Mouse (Mus musculus) ES-E14 (cell line): Measurements from ENCODE around the gene Farsa. TPM values are rescaled to one million over a fixed set of nuclear protein-coding genes. Genes with fewer than 3 reads are reported as not detected.

Source experiments
- DNase-seq: peaks from one replicate; pipeline ENCODE4 v3.0.0-alpha.2; 2013; ENCODE audit warnings: low read depth, low spot score
- H3K27ac ChIP-seq: 2 replicates; pipeline ENCODE4 v1.5.1; 2012; ENCODE audit warnings: low read depth, mild to moderate bottlenecking, low read length, moderate library complexity, mixed read lengths; ENCODE audit not compliant: poor library complexity, insufficient read depth, severe bottlenecking
- H3K36me3 ChIP-seq: 2 replicates; pipeline ENCODE4 v1.6.1; 2012; ENCODE audit warnings: mild to moderate bottlenecking, low read length, moderate library complexity, mixed read lengths; ENCODE audit not compliant: control insufficient read depth, poor library complexity, insufficient read depth, severe bottlenecking
- H3K4me1 ChIP-seq, 2 experiments: fragments of 150-350 bp in 1 of 2; sonication (generic) in 1 of 2; 2 replicates each; pipeline ENCODE4 v1.6.1; 2012; ENCODE audit warnings: low read length in 2 of 2, mild to moderate bottlenecking in 1 of 2, mixed read lengths in 1 of 2; ENCODE audit not compliant: control insufficient read depth in 2 of 2, insufficient read depth in 2 of 2, poor library complexity in 1 of 2
- H3K4me3 ChIP-seq, 2 experiments: fragments of 150-350 bp in 1 of 2; sonication (generic) in 1 of 2; 2 replicates each; pipeline ENCODE4 v1.5.1; 2012; ENCODE audit warnings: low read length in 2 of 2, low read depth in 1 of 2, mild to moderate bottlenecking in 1 of 2, mixed read lengths in 1 of 2; ENCODE audit not compliant: insufficient read depth in 1 of 2, poor library complexity in 1 of 2, severe bottlenecking in 1 of 2
- H3K9ac ChIP-seq: 2 replicates; pipeline ENCODE4 v1.6.1; 2012; ENCODE audit warnings: low read depth, mild to moderate bottlenecking, low read length, mixed read lengths; ENCODE audit not compliant: poor library complexity, insufficient read depth, severe bottlenecking
- H3K9me3 ChIP-seq: fragments of 150-350 bp; sonication (generic); 2 replicates; pipeline ENCODE4 v1.6.1; 2012; ENCODE audit warnings: low read depth, mild to moderate bottlenecking, low read length; ENCODE audit not compliant: control insufficient read depth, insufficient read depth
- CHD2 ChIP-seq: IDR thresholded peaks from 2 replicates; pipeline ENCODE4 v1.6.1; 2014; ENCODE audit warnings: mild to moderate bottlenecking, low read depth, low read length, inconsistent platforms
- HCFC1 ChIP-seq: IDR thresholded peaks from 2 replicates; pipeline ENCODE4 v1.6.1; 2012; ENCODE audit warnings: low read length, inconsistent platforms, borderline replicate concordance; ENCODE audit not compliant: insufficient read depth
- MAFK ChIP-seq: IDR thresholded peaks from 2 replicates; pipeline ENCODE4 v1.6.1; 2014; ENCODE audit warnings: mild to moderate bottlenecking, low read depth, low read length, inconsistent platforms; ENCODE audit not compliant: insufficient read depth
- ZC3H11A ChIP-seq: IDR thresholded peaks from 2 replicates; pipeline ENCODE4 v1.6.1; 2012; ENCODE audit warnings: low read depth, mild to moderate bottlenecking, inconsistent platforms, low read length, borderline replicate concordance
- ZNF384 ChIP-seq: IDR thresholded peaks from 2 replicates; pipeline ENCODE4 v1.6.1; 2012; ENCODE audit warnings: low read depth, low read length, inconsistent platforms
- in situ Hi-C, 2 experiments: fragments of 600-800 bp; cut with MboI; formaldehyde crosslinking; loops; one replicate each; pipeline ENCODE4 v1.15.1; 2025; ENCODE audit warnings: low sequenced_read_pairs in 2 of 2, inconsistent platforms in 1 of 2; ENCODE audit not compliant: unreplicated experiment in 2 of 2
- total RNA-seq: library from RNA; depleted of rRNA; stranded (reverse); fragments of 300-350 nt; gene quantifications from 2 replicates; pipeline ENCODE4 v1.2.3, GENCODE M21; 2012

Farsa gene
- total RNA-seq, 1 experiment: 123 TPM

- Histone ChIP-seq H3K27ac (no peak overlapping the region), H3K4me1 (0 out of 4 replicates have a peak, but pooled peaks cover 0 to 2% of the 10 kb centered on the region in 2 experiments), H3K9ac (peak overlapping the region; percentile 67), H3K9me3 (no peaks in the 10 kb centered on the region), H3K36me3 (peaks cover 23% of the 10 kb centered on the region), H3K4me3 (peak overlapping the region; percentile 64 to 68)
- in situ Hi-C loops: no loop called here
- TF ChIP-seq ZNF384 (no peak), MAFK (no peak), CHD2 (no peak), HCFC1 (no peak), ZC3H11A (no peak)
- peak; percentile 24 for DNase-seq
These were observed 16.2 kb downstream of the Farsa start for GRCm38 (mm10) chr8:84873016-84873415.

DNA sequence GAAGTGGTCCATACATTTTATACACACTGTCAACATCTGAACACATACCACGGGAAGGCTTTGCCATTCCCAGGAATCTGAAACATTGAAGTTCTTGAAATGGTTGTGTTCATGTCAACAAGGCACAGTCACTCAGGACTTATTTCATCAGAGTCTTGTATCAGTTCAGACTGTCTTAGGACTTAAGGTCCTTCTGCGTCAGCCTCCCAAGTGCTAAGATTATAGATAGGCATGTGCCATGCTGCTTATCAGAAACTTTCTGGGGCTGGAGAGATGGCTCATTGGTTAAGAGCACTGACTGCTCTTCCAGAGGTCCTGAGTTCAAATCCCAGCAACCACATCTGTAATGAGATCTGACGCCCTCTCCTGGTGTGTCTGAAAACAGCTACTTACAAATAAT, 17.6 kb downstream of the Farsa start:
- Histone ChIP-seq H3K4me1 (0 out of 4 replicates have a peak, but pooled peaks cover 0 to 2% of the 10 kb centered on the region in 2 experiments), H3K9ac (no peak overlapping the region), H3K9me3 (no peaks in the 10 kb centered on the region), H3K4me3 (no peak overlapping the region), H3K27ac (no peak overlapping the region), H3K36me3 (peaks cover 10% of the 10 kb centered on the region)
- in situ Hi-C loops: no loop called here
- TF ChIP-seq HCFC1: no peak
- no peak for TF ChIP-seq ZNF384
- TF ChIP-seq ZC3H11A: no peak
- no peak for TF ChIP-seq CHD2
- no peak for TF ChIP-seq MAFK
- DNase-seq: no peak

- peaks cover 8% of the 10 kb centered on the region for H3K36me3 ChIP-seq
- no peak for TF ChIP-seq MAFK
- TF ChIP-seq CHD2: no peak
- H3K9ac ChIP-seq: no peak overlapping the region
- no peak overlapping the region for H3K4me3 ChIP-seq
- in situ Hi-C loops: no loop called here
- no peaks in the 10 kb centered on the region for H3K4me1 ChIP-seq
- DNase-seq: no peak
- H3K27ac ChIP-seq: no peak overlapping the region
- H3K9me3 ChIP-seq: no peaks in the 10 kb centered on the region
These were observed 20.7 kb downstream of the Farsa start for GRCm38 (mm10) chr8:84877297-84878035.

GRCm38 (mm10) chr8:84878915-84879314, 22.1 kb downstream of the Farsa start:
- in situ Hi-C loops: no loop called here
- Histone ChIP-seq H3K4me1 (no peaks in the 10 kb centered on the region), H3K27ac (no peak overlapping the region), H3K9me3 (no peaks in the 10 kb centered on the region), H3K36me3 (peaks cover 7% of the 10 kb centered on the region), H3K4me3 (no peak overlapping the region), H3K9ac (no peak overlapping the region)
- no peak for DNase-seq
- TF ChIP-seq ZNF384 (no peak), ZC3H11A (no peak), HCFC1 (no peak), CHD2 (no peak), MAFK (no peak)

- Histone ChIP-seq H3K4me1 (no peaks in the 10 kb centered on the region), H3K4me3 (no peak overlapping the region), H3K36me3 (peaks cover 27% of the 10 kb centered on the region), H3K27ac (no peak overlapping the region), H3K9me3 (no peaks in the 10 kb centered on the region), H3K9ac (no peak overlapping the region)
- no peak for TF ChIP-seq HCFC1
- no peak for TF ChIP-seq MAFK
- no peak for TF ChIP-seq ZNF384
- no peak for TF ChIP-seq ZC3H11A
- TF ChIP-seq CHD2: no peak
- no peak for DNase-seq
- in situ Hi-C loops: no loop called here
These were observed 27.9 kb downstream of the Farsa start for GRCm38 (mm10) chr8:84884728-84885127.
